15 mouse cellular contexts compared by ENCODE assay signal in the genomic region with DNA sequence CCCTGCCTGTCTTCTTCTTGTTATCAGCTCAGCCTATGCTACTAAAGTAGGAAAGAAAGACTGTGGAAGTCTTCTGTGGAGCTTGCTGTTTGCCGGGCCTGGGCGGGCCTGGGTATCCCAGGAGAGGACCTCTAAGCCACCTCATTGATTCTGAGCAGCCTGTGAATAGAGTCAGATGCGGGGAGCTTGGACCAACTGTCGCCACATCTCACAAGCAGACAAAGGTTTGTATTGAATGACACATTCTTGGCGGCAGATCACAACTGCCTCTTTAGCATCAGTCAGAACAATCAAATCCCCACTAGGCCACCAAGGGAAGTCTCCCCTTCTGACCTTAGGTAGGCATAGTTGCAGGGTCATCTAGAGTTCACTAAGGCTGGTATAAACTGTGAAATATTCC. TPM values are rescaled to one million over a fixed set of nuclear protein-coding genes. Genes with fewer than 3 reads are reported as not detected.
DNase-seq lines count a peak whose midpoint lies in the region; ATAC-seq and TF ChIP-seq lines count a peak whose summit lies in the region.
"Had no signal": no experiment of that assay in that cellular context is flagged by ENCODE, and none has a peak within 500 bp of the region (broad histone marks: within the 10 kb centered on the region; RNA-seq: fewer than 3 reads in every experiment).

No protein-coding gene starts in this region.

- no peak for TF ChIP-seq EP300 in heart, adult 2 months (IDR thresholded peaks at IDR 0.05; ENCODE audit: insufficient read depth, low read depth, low read length)
- no peak for TF ChIP-seq EP300 in ES-Bruce4 (IDR thresholded peaks at IDR 0.05; ENCODE audit: insufficient read depth, low read depth, low read length)

- DNase-seq in heart, adult 2 months = no peak
- peak; percentile 25 for DNase-seq in embryonic facial prominence, embryonic 10.5 days (ENCODE audit: low spot score)
- DNase-seq in left cerebral cortex, adult 18-20 months (ENCODE audit: low spot score in 2 of 2) = no peak
- DNase-seq in urinary bladder, postnatal 14 days (ENCODE audit: low spot score) = no peak
- no peak for DNase-seq in cerebellum, postnatal 14 days
- DNase-seq: cerebellum, adult 9-11 months; kidney, adult 18-20 months; liver, postnatal 0 days had no signal

- no peak overlapping the region for H3K9ac ChIP-seq in heart, embryonic 11.5 days (ENCODE audit: low read depth, low read length)
- H3K9ac ChIP-seq in heart, adult 2 months (ENCODE audit: low read depth, low read length) = no peak overlapping the region
- H3K9ac ChIP-seq in ES-Bruce4 (ENCODE audit: low read depth, poor library complexity, severe bottlenecking) = no peak overlapping the region
- no peak overlapping the region for H3K9ac ChIP-seq in limb, embryonic 13.5 days
- H3K9ac ChIP-seq: liver, postnatal 0 days had no signal

- H3K27ac ChIP-seq in heart, embryonic 11.5 days (ENCODE audit: low read depth, low read length) = peak overlapping the region; percentile 62
- no peak overlapping the region for H3K27ac ChIP-seq in heart, adult 2 months
- H3K27ac ChIP-seq in ES-Bruce4 (ENCODE audit: insufficient read depth, low read length) = no peak overlapping the region
- H3K27ac ChIP-seq in embryonic facial prominence, embryonic 10.5 days (replicated peaks) = peak overlapping the region; percentile 79
- H3K27ac ChIP-seq in limb, embryonic 13.5 days = peak overlapping the region; percentile 39; the same call in 1 of the 2 replicates

- H3K79me2 ChIP-seq in heart, adult 2 months (replicated peaks; ENCODE audit: control insufficient read depth, insufficient read depth, low read length) = no peaks in the 10 kb centered on the region

- H3K9me3 ChIP-seq in heart, embryonic 11.5 days (replicated peaks; ENCODE audit: control insufficient read depth, low read length) = no peaks in the 10 kb centered on the region
- H3K9me3 ChIP-seq in ES-Bruce4 (replicated peaks; ENCODE audit: control insufficient read depth, insufficient read depth, low read length, poor library complexity, severe bottlenecking) = no peaks in the 10 kb centered on the region
- no peaks in the 10 kb centered on the region for H3K9me3 ChIP-seq in embryonic facial prominence, embryonic 10.5 days
- H3K9me3 ChIP-seq in limb, embryonic 13.5 days = no peaks in the 10 kb centered on the region

- TF ChIP-seq POLR2A in heart, adult 2 months (IDR thresholded peaks at IDR 0.05; ENCODE audit: insufficient read depth, low read depth, low read length) = no peak
- TF ChIP-seq POLR2A in ES-Bruce4 (IDR thresholded peaks at IDR 0.05; ENCODE audit: insufficient read depth, low read length) = no peak

- H3K27me3 ChIP-seq in heart, embryonic 11.5 days (ENCODE audit: control insufficient read depth, insufficient read depth, low read length) = no peaks in the 10 kb centered on the region
- no peaks in the 10 kb centered on the region for H3K27me3 ChIP-seq in heart, adult 2 months (ENCODE audit: control insufficient read depth, insufficient read depth, low read length)
- H3K27me3 ChIP-seq in ES-Bruce4 (ENCODE audit: control insufficient read depth, insufficient read depth, low read length, poor library complexity, severe bottlenecking) = no peaks in the 10 kb centered on the region
- no peaks in the 10 kb centered on the region for H3K27me3 ChIP-seq in embryonic facial prominence, embryonic 10.5 days (replicated peaks; ENCODE audit: low read depth, poor library complexity, severe bottlenecking)
- no peaks in the 10 kb centered on the region for H3K27me3 ChIP-seq in limb, embryonic 13.5 days

- no peak overlapping the region for H3K4me2 ChIP-seq in heart, embryonic 11.5 days
- H3K4me2 ChIP-seq in limb, embryonic 13.5 days (replicated peaks) = no peak overlapping the region

- intact Hi-C loops in heart, adult 2 months (cut with DNase I) = loop anchor here (2.0 to 10.0 kb wide), 5 partner anchors 28 to 400 kb away; a partner anchor contains a TSS

- peaks cover 54% of the 10 kb centered on the region for H3K4me1 ChIP-seq in heart, embryonic 11.5 days (ENCODE audit: control insufficient read depth, insufficient read depth, low read length)
- H3K4me1 ChIP-seq in heart, adult 2 months (ENCODE audit: control insufficient read depth, insufficient read depth, low read length) = no peaks in the 10 kb centered on the region
- no peaks in the 10 kb centered on the region for H3K4me1 ChIP-seq in ES-Bruce4 (ENCODE audit: control insufficient read depth, insufficient read depth, low read length)
- H3K4me1 ChIP-seq in embryonic facial prominence, embryonic 10.5 days = peaks cover 55% of the 10 kb centered on the region
- peaks cover 54% of the 10 kb centered on the region for H3K4me1 ChIP-seq in limb, embryonic 13.5 days

- H3K36me3 ChIP-seq in heart, embryonic 11.5 days (ENCODE audit: control insufficient read depth, insufficient read depth, low read length) = no peaks in the 10 kb centered on the region
- H3K36me3 ChIP-seq in heart, adult 2 months (ENCODE audit: control insufficient read depth, insufficient read depth, low read length) = no peaks in the 10 kb centered on the region
- H3K36me3 ChIP-seq in ES-Bruce4 (ENCODE audit: control insufficient read depth, insufficient read depth, low read length, poor library complexity, severe bottlenecking) = no peaks in the 10 kb centered on the region
- H3K36me3 ChIP-seq in embryonic facial prominence, embryonic 10.5 days (replicated peaks) = no peaks in the 10 kb centered on the region
- no peaks in the 10 kb centered on the region for H3K36me3 ChIP-seq in limb, embryonic 13.5 days

- H3K4me3 ChIP-seq in heart, embryonic 11.5 days (ENCODE audit: low read depth, low read length) = no peak overlapping the region
- no peak overlapping the region for H3K4me3 ChIP-seq in heart, adult 2 months
- 0 out of 2 replicates have a peak overlapping the region, but pooled peaks have one; percentile 0 for H3K4me3 ChIP-seq in ES-Bruce4 (ENCODE audit: low read depth, low read length)
- no peak overlapping the region for H3K4me3 ChIP-seq in embryonic facial prominence, embryonic 10.5 days
- H3K4me3 ChIP-seq in limb, embryonic 13.5 days = no peak overlapping the region

- ATAC-seq in heart, embryonic 11.5 days (replicated peaks; ENCODE audit: insufficient number of reproducible peaks, low FRiP score, low TSS enrichment) = no peak
- no peak for ATAC-seq in limb, embryonic 13.5 days (ENCODE audit: low FRiP score, low read depth)
- ATAC-seq: liver, postnatal 0 days had no signal

- 32% methylated on average over 5 of the region's 5 CpGs for WGBS in heart, embryonic 11.5 days (ENCODE audit: insufficient replicate concordance)
- 65% methylated on average over 5 of the region's 5 CpGs for WGBS in heart, adult 2 months
- WGBS in embryonic facial prominence, embryonic 10.5 days = 38% methylated on average over 5 of the region's 5 CpGs
- 63% methylated on average over 5 of the region's 5 CpGs for WGBS in limb, embryonic 13.5 days

- no peak for TF ChIP-seq CTCF in heart, adult 2 months (IDR thresholded peaks at IDR 0.05)
- no peak for TF ChIP-seq CTCF in ES-Bruce4 (IDR thresholded peaks at IDR 0.05; ENCODE audit: low read depth, low read length)

RNA-seq across cellular contexts. Expression of a gene that starts 9.2 kb away (rescaled TPM):
- 86.8 and 95.2 TPM in 2 replicates for polyA plus RNA-seq in heart, embryonic 11.5 days (2014; fragmentation: Nextera tagmentation; extraction: Ambion mirVana)
- 10 to 100 TPM; 30.9 to 42.6 TPM for total RNA-seq in heart, adult 2 months (2021)
- 49.1 and 58.1 TPM in 2 replicates for polyA plus RNA-seq in heart, adult 2 months (2012; rRNA removed)
- polyA plus RNA-seq in ES-Bruce4 (2011; ENCODE audit: insufficient read depth, insufficient read length, low read depth, missing spikeins) = 127 and 175 TPM in 2 replicates
- polyA plus RNA-seq in embryonic facial prominence, embryonic 10.5 days (2016; fragmentation: Nextera tagmentation; extraction: Ambion mirVana) = 155 and 161 TPM in 2 replicates
- polyA plus RNA-seq in limb, embryonic 13.5 days (2015; fragmentation: Nextera tagmentation; extraction: Ambion mirVana) = 125 and 137 TPM in 2 replicates
- 10 to 100 TPM; 27.1 to 29.0 TPM for total RNA-seq in left cerebral cortex, adult 18-20 months (2021)

RNA-seq across cellular contexts. Expression of a gene that starts 11.3 kb away (rescaled TPM):
- polyA plus RNA-seq in heart, embryonic 11.5 days (2014; fragmentation: Nextera tagmentation; extraction: Ambion mirVana) = 7,501 and 8,192 TPM in 2 replicates
- 100 to 1,000 TPM; 463 to 551 TPM for total RNA-seq in heart, adult 2 months (2021)
- 1,125 and 1,658 TPM in 2 replicates for polyA plus RNA-seq in heart, adult 2 months (2012; rRNA removed)
- polyA plus RNA-seq in ES-Bruce4 (2011; ENCODE audit: insufficient read depth, insufficient read length, low read depth, missing spikeins) = 1.4 TPM in 1 of 2 replicates, not detected in the other
- 5.4 and 23.9 TPM in 2 replicates for polyA plus RNA-seq in embryonic facial prominence, embryonic 10.5 days (2016; fragmentation: Nextera tagmentation; extraction: Ambion mirVana)
- polyA plus RNA-seq in limb, embryonic 13.5 days (2015; fragmentation: Nextera tagmentation; extraction: Ambion mirVana) = 0.80 TPM in 1 of 2 replicates, not detected in the other
- not detected for total RNA-seq in left cerebral cortex, adult 18-20 months (2021)
- total RNA-seq: left cerebral cortex, postnatal 25 days; megakaryocyte progenitor cell, adult 5-6 weeks; neutrophil, adult 5-6 weeks had no signal
- polyA plus RNA-seq: C2C12 had no signal

RNA-seq across cellular contexts. Expression of a gene that starts 25.5 kb away (rescaled TPM):
- 21.4 and 27.7 TPM in 2 replicates for polyA plus RNA-seq in heart, embryonic 11.5 days (2014; fragmentation: Nextera tagmentation; extraction: Ambion mirVana)
- total RNA-seq in heart, adult 2 months (2021) = 10 to 100 TPM; 18.6 to 19.9 TPM
- 25.6 and 33.3 TPM in 2 replicates for polyA plus RNA-seq in heart, adult 2 months (2012; rRNA removed)
- 4.9 and 5.5 TPM in 2 replicates for polyA plus RNA-seq in ES-Bruce4 (2011; ENCODE audit: insufficient read depth, insufficient read length, low read depth, missing spikeins)
- 9.0 TPM in 2 replicates for polyA plus RNA-seq in embryonic facial prominence, embryonic 10.5 days (2016; fragmentation: Nextera tagmentation; extraction: Ambion mirVana)
- polyA plus RNA-seq in limb, embryonic 13.5 days (2015; fragmentation: Nextera tagmentation; extraction: Ambion mirVana) = 36.8 and 38.1 TPM in 2 replicates
- total RNA-seq in left cerebral cortex, adult 18-20 months (2021) = 10 to 100 TPM; 21.4 to 23.5 TPM
- total RNA-seq: megakaryocyte progenitor cell, adult 5-6 weeks; neutrophil, adult 5-6 weeks had no signal

RNA-seq across cellular contexts. Expression of a gene that starts 49.4 kb away (rescaled TPM):
- polyA plus RNA-seq in heart, embryonic 11.5 days (2014; fragmentation: Nextera tagmentation; extraction: Ambion mirVana) = 5.1 and 5.7 TPM in 2 replicates
- total RNA-seq in heart, adult 2 months (2021) = 1 to 10 TPM; 2.1 to 3.3 TPM
- 6.3 and 11.2 TPM in 2 replicates for polyA plus RNA-seq in heart, adult 2 months (2012; rRNA removed)
- 9.3 and 9.9 TPM in 2 replicates for polyA plus RNA-seq in ES-Bruce4 (2011; ENCODE audit: insufficient read depth, insufficient read length, low read depth, missing spikeins)
- polyA plus RNA-seq in embryonic facial prominence, embryonic 10.5 days (2016; fragmentation: Nextera tagmentation; extraction: Ambion mirVana) = 9.4 and 10.0 TPM in 2 replicates
- polyA plus RNA-seq in limb, embryonic 13.5 days (2015; fragmentation: Nextera tagmentation; extraction: Ambion mirVana) = 10.5 and 11.4 TPM in 2 replicates
- 10 to 100 TPM in 1 of 2 experiments, 1 to 10 TPM in 1; 8.2 to 11.4 TPM for total RNA-seq in left cerebral cortex, adult 18-20 months (2021)

Comparison
In these comparisons a context has a peak if more than half of its experiments do, and no peak if none do; other contexts are left out.
1. H3K27ac ChIP-seq: peak in heart, embryonic 11.5 days (single experiment), embryonic facial prominence, embryonic 10.5 days (single experiment) and limb, embryonic 13.5 days (single experiment); none in heart, adult 2 months (single experiment) and ES-Bruce4 (single experiment).
2. RNA of a gene that starts 11.3 kb away (polyA plus RNA-seq): 7,501 to 8,192 TPM in heart, embryonic 11.5 days and 1,125 to 1,658 TPM in heart, adult 2 months; 5.4 to 23.9 TPM in embryonic facial prominence, embryonic 10.5 days, 1.4 TPM in ES-Bruce4 and 0.80 TPM in limb, embryonic 13.5 days; every median in the first group is over 10 times any median in the second.